Mouse (Mus musculus) layer of hippocampus, adult 18-20 months (tissue): ENCODE measurements at regions not wholly inside any gene's neighbourhood (a gene's known extent, or its start where the extent isn't known, plus 50 kb on each side); places are given as distances from the start of the nearest gene placed in this dataset.
A peak's percentile ranks its signal among the peaks of the same experiment; 100 is the strongest.

Source experiments
- DNase-seq, 2 experiments: peaks; one replicate each; pipeline ENCODE4 v3.0.0; 2022; ENCODE audit warnings: low spot score in 2 of 2

DNA sequence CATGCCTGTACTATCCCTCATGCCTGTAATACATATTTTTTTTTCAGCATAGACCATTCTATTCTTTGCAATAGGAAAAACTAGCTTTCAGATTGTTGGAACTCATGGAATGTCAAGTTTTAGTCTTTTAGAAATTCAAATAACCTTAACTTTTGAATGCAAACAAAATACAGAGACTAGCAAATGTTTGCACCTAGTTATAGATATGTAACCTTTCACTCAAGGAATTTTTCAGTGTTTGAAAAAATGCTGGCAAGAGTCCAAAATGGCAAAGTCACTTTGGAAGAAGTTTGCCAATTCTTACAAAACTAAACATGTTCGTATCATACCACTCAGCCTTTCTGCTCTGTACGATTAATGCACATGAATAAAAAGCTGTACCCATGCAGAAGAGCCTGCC, 409.6 kb downstream of the Klf5 start:
- no peak for DNase-seq

DNA sequence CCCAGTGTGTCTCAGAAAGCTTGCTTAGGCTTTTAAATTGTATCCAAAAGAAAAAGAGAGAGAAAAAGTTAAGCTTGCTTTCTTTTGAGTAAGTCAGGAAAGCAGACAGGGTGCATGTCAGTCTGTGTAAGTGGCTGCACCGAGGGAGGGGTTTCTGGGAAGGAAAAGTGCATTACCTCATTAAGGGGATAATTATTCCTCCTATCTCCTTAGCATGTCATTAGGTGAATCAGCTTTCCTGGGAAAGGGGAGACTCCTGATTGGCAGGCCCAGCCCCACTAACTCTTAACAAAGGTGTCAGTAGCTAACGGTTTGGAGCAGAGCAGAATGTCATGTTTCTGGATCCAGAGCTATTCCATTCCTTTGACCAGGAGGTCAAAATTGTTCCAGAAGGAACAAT, 411.3 kb downstream of the Klf5 start:
- no peak for DNase-seq

DNA sequence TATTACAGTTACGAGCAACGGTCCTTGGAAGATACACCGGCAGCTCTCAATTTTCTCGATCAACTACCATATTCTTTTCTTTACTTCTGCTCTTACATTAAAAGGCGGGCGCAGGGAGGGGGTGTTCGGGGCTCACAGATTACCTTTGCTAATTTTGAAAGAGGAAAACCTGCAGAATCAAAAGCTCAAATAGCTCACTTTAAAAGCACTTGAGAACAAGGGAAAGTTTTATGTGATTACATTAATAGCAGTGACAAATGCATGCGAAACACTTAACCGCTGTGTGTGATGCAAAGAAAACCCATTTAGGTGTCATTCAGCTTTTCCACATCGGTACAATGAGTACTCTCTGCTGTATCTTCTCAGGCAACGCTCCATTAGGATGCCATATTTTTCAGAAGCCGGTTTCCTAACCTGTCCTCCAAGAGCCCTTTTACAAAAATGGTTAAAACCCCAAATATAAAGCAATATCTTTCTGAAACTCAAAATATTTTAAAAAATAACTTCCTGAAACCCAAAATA, 412.2 kb downstream of the Klf5 start:
- no peak for DNase-seq

DNA sequence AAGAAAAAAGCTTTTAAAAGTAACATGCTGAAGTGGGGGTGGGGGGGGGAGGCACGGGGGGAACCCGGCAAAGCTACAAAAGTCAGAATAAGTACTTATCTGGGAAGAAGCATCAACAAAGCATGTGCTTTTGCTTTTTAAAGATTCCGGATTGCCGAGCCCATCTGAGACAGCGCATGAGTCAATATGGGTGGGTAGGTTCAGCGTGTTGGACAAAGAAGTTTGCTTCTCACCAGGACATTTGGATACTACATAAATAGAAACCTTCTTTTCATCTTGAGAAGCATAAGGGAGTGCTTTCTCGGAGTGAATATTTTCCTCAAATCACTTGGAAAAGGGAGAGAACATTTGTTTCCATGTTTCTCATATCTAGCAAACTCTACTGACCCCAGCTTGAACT, 414.1 kb downstream of the Klf5 start:
- DNase-seq: peak in 1 of 2 experiments; percentile 24

DNA sequence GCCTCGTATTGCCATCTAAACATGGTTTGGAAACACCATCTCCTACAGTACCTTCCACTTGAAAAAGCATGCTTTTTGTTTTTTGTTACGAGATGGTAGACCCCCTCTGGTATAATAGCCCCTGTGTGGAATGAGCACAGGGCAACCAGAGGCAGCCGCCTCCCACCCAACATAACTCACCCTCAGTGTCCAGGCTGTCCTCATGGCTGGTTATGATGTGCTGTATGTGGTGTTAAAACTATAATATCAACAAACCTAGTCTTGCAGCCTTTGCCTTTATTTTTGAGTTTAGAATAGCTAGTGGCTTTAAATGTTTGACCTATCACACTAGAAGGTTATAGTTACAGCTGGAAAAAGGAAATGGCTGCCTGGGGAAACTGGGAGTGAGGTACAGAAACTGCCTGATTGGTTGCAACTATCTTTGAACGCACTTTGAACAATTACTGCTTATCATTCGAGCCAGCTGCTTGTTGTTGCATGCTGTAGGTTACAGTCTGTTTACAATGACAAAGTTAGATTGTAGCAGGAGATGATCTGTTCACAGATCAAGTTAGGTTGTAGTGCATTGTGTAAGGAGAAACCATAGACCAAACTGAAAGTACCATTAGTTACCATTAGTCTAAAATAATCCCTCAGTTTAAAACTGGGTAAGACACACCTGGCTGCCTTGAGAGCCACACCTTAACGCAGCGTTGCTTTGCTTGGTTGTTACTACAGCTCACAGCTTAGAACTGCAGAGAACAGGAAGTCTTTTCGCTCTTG, 414.8 kb downstream of the Klf5 start:
- DNase-seq: no peak

DNA sequence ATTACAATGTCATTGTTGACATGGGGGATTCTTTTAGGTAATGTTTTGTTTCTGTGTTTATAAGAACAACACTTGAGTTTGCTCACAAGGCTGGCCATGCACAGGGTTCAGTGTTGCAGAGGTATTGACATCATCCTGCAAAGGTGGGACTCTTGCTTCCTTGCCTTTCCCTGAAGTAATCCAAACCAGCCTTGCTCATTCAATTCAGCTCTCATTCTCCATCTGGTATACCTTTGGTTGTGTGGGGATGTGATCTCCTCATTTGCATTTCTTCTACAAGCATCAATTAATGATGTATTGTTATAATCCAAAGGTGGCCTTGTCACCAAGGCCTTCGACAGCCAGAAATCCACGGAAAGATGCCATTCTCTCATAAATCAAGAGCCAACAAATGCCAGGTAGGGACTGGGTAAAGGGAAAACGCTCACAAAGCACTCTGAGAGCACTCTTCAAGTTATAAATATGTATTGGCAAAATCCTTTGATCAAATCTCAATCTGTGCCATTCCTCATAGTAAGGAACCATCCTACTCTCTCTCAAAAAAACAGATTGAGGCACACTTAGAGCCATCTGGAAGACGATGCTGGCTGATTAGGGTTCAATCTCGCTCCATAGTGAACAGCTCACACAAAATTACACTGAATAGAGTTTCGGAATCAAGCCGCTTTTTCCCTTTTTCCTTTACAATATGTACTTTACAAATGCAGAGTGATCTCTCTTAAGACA, 435.1 kb downstream of the Klf5 start:
- DNase-seq: peak; percentile 65 to 87

DNA sequence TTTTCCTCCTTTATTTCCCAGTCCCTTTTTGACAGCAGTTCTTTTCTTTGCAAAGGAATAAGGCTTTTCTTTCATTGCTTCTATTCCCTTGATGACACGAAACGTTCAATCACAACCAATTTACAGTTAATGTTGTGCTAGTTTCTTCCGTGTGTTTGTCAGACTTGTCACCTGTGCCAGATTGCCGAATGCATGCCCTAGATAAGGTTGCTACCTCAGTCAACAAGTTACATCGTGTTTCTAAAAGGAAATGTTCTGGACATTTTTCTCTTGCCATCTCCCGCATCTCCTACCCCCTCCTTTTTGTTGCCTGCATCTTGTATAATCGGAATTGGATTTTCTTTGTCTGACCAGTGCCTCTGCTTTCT, 435.7 kb downstream of the Klf5 start:
- DNase-seq: no peak

DNA sequence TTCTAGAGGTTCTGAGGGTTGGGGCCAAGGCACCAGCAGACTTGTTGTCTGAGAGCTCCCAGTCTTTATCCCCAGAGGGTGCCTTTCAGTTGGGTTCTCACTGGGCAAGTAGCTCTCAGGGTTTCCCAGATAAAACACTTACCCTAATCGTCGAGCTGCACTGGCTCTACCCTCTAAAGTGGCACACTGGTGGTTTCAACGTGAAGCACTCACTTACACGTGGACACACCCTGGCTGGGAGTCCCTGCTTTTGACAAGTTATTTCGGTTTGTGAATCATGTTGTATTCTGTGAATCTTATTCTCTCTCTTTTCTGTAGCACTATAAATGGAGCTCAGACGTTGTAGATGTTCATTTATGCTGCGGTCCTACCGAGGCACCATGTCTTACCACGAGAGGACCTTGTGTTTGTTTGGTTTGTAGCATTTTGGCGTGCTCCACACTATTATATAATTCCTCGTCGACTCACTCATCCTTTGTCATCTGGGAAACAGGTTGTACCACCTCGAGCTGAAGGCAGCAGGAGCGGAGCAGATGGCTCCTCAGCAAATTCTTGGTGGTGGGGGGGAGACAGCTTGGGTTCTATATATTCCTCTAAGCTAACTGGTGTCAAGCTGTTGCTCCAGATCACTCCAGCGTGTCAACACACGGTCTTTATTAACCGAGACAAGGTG, 445.3 kb downstream of the Klf5 start:
- DNase-seq: peak; percentile 28 to 67

DNA sequence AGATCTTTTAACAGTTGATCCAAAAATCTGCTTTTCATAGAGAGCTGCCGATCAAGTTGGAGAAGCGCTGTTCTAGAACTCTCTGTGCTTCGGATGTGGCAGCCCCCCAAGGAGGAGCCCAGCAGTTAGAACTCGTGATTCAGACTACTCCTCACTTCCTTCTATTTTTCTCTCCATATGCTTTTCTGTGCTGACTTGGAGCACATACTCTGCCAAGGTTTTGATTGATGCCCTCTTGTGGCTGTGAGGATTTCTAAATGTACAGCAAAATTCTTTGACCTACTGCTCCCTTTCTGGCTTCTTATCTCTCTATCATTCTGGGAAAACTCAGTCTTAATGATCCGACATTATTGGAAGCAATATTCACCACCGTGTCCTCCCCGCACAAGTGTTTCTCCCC, 446.7 kb downstream of the Klf5 start:
- DNase-seq: peak in 1 of 2 experiments; percentile 42

DNA sequence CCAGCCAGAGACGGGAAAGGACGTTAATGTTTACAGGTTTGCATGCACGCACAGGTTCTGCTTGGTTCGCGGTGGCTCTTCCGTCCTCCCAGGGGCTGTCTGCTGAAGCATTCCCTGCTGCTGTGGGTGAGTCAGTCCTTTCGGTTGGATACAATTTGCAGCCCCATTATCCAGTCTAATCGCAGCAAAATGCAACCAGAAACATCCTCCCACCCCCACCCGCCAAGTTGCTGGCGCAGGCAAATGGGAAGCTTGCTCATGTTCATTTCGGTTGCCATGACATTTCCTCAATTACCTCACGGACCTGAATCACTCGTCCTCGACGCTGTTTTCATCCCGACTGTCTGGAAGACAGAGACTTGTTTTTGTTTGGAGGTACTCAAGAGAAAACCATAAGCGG, 449.7 kb downstream of the Klf5 start:
- peak; percentile 39 to 68 for DNase-seq

DNA sequence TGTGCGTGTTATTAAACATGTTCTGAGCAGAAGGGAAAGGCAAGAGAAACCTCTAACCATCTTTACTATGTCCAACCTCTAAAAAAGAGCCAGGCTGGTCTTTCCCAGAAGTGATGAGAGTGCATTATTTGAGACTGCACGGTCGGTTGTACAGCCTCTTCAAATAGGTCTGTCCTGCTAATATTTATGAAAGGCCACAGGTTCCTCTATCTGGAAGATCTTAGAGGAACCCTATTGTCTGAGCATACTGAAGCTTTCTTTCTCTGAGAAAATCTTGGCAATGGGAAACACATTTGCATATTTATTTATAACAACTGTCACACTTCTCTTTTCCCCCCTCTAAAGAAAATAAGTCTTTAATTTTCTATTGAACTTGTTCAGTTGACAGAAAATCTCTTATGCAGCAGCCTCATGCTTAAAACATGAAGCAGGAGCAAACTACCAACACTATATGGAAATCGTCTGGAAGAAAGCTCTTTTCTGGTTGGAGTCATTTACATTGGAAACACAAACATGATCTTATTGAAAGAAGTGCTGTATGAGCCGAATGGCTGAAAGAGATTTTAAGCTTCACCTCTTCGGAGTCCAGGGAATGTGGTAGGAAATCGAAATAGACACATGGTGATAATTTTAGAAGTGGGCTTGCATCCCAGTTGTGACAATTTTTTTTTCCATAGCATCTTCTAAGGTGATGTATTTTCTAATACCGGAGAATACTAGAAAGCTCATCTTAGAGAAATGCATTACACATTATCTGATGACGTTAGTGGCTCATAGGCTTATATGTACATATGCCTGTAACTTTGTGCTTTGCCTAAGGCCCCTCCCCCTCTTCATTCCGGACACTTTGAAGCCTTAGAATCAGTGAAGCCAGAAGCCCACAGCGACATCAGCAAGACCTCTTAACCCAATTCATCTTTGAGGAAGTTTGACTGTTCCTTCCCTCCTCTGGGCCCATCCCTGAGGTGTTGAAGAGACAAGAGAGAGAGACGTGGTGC, 451.1 kb downstream of the Klf5 start:
- no peak for DNase-seq

DNA sequence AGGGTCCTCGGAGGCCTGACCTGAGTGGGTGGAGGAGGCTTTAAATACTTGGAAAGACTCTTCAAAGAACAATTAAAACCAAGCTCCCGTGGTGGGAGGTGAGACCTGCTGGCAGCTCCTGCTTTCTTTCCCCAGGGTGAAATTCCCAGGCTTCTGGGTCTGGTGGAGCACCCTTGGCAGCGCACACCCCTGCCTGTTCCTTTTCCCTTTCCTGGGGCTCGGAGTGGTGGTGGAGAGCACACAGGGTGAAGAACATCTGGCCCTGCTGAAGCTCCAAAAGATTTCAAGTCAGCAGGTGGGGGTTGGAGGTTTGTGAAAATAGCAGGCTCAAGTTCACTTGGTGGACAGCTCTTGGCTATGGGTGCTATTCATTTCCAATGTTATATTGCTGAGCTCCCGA, 459.6 kb downstream of the Klf5 start:
- DNase-seq: no peak

DNA sequence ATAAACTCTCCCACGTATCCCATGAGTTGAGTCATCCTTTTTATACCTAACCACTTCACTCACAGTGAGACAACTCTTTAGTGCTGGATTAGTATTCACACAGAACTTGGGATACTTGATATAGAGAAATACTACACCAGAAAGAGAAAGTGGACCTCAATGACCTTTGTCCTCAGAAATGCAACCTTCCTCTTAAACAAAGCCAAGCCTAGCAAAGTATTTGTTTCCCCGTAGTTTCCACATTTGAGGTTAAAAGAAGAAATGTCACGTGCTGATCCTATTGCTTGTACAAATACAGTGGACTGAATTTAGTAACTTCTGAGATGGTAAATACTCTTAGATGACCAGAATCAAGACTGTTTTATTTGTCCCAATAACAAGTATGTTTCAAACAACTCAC, 464.8 kb downstream of the Klf5 start:
- no peak for DNase-seq

DNA sequence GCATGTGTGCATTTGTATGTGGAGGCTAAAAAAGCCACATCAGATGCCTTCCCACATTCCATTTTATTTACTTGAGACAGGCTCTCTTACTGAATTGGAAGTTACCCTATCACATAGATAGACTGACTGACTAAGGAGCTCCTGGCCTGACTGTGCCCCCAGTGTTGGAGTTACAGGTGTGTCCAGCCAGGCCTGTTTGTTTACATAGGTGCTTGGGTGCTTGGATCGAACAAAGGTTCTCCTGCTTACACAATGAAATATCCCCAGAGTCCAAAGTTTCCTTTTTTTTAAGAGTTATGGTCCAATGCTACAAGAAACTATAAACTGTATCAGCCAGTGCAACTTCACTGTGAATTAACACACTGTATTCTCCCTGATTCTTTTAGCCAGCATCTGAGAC, 472.5 kb downstream of the Klf5 start:
- no peak for DNase-seq

DNA sequence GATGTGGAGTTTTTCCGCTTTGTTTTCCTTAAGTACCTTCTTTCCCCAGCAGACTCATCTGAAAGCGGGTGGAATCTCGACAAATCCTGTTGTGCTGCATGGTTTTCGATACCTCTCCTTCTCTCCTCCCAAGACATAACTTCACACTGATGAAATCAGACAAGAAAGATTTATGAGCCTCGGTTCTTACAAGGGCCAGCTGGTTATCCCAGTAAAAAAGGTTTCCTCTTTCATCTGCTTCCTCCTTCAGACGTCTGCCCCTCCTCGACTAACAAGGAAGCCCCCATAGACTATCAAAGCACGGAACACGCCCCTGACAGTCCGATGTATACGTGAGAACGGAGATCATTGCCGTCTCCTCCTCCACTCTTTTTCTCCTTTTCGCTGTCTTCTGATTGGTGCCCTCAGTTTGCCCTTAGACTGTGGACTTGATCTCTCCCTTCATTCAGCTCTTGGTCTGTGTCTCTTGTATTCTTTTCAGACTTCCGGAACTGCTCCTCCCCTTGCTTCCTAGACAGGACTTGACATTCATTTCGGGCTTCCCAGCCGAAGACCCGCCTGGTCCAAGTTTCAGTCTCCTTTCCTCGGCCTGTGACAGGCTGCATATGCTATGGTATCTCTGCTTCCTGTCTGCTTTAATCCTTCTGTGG, 474.4 kb downstream of the Klf5 start:
- DNase-seq: no peak

DNA sequence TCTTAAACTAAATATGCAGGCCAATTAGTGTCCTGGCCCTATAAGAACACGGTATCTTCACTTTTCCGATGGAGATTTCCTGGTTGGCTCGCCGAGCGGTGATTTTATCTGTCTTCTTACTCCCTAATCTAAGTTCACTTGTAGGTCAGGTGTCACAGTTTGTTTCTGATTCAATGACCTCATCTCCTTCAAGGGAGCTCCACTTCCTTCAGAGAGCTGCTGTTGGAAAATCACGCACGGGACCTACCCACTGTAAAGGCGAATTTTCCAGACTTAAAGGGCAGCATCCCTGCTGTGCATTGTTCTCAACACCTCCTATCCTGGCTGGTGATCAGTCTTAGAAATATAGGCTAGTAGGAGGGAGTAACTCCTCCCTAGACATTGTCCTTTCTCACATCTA, 480.0 kb downstream of the Klf5 start:
- DNase-seq: no peak

DNA sequence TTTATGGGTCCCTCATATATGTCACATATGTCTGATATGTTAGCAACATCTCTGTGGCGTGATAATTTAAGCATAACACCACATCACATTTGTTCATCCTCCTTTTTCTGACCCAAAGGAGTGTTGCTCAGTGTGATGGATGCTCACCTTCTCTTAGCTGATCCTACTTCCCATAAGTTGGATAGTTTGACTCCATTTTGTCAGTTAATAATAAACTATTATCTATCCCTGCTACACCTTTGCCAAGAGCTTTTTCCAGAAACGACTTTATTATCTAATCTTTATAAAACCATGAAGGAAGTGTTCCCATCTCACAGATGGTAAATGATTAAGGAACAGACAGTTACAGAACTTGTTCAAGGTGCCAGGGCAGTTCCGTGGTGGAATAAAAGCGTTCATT, 480.5 kb downstream of the Klf5 start:
- no peak for DNase-seq

DNA sequence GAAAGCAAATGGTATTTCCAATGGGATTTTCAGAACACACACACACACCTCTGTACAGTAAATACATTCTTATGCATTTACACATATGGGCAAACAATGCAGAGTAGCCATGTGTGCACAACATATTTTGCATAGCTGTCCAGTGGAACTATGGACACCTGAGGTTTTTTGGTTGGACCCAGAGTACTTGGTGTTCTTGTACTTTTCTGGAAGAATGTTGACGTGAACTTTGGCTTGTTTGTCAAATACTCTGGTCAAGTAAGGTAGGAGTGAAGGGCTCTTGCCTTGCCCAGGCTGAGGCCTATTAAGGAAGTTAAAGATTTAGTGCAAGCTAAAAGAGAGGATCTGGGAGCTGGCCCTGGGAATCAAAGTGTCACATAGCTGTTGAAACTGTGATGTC, 485.2 kb downstream of the Klf5 start:
- no peak for DNase-seq

DNA sequence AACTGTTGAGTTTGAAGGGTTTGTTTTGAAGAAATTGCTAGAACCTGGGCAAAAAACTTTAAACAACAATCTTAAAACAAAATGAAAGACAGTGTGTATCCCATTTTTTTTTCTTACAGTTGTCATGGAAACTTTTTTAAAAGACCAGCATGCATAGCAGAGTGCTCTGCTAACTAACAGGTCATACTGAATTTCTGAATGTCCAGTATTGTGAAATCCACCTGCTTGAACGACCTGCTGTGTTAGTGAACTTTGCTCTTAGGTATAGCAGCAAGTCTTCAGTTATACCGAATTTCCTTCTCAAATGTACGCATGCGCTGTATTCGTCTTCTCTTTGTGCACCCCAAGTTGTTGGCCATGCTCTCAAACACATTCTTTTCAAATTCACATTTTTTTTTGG, 486.6 kb downstream of the Klf5 start:
- no peak for DNase-seq

DNA sequence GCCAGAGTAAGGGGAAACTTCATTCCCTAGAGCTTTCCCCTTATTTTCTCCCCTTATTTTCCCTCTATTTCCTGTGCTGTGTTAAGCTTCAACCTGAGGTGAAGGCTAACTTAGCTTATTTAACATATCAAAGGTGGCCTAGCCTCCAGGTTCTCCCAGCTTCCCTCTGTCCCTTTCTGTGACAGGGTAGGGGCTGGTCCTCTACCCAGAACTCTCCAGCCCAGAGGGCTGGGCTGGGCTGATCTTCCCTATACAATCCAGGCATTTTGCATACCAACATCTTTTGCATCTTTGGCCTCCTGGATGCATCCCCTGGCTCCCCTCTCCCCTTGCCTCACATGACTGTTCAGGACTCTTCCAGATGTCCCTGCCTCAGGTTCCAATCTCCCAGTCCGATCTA, 487.9 kb downstream of the Klf5 start:
- DNase-seq: no peak

DNA sequence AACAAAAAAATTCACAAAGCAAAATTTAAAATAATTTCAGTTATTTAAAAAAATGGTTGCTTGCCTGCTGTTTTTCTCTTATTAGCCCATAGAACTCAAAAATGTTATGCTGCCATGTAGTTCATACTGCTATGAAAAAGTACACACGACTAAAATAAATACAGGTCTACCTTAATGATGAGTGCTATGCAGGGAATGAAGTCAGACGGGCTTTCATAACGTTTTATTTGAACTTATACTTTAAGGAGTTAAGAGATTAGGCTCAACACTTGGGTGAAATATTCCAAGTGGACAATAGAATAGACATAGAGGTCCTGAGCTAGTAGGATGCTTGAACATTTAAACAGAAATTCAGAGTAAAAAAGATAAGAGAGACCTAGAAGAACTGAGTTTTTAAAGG, 489.7 kb downstream of the Klf5 start:
- no peak for DNase-seq
